Mouse (Mus musculus) neural tube, embryonic 15.5 days (tissue): ENCODE measurements around the gene Gm13279. TPM values are rescaled to one million over a fixed set of nuclear protein-coding genes. Genes with fewer than 3 reads are reported as not detected.
A peak's percentile ranks its signal among the peaks of the same experiment; 100 is the strongest.
"Not testable (repeated sequence)": the region's sequence is repeated elsewhere in the genome, so short reads cannot be mapped to it uniquely, and the experiment has no call there.

Experiments used
- ATAC-seq: fragments of 200-750 bp; cut with Nextera tagmentation; 2 replicates; pipeline ENCODE4 v1.8.0; 2017; ENCODE audit warnings: mild to moderate bottlenecking, moderate TSS enrichment, moderate library complexity; ENCODE audit not compliant: low FRiP score
- H3K27ac ChIP-seq: fragments of 300-500 bp; sonication (generic); replicated peaks from 2 replicates; pipeline ENCODE4 v1.5.1; 2015; ENCODE audit warnings: mild to moderate bottlenecking, inconsistent platforms
- H3K27me3 ChIP-seq: fragments of 300-500 bp; sonication (generic); replicated peaks from 2 replicates; pipeline ENCODE4 v1.6.1; 2015; ENCODE audit warnings: inconsistent platforms
- H3K36me3 ChIP-seq: fragments of 300-500 bp; sonication (generic); 2 replicates; pipeline ENCODE4 v1.6.1; 2015; ENCODE audit warnings: inconsistent platforms
- H3K4me1 ChIP-seq: fragments of 300-500 bp; sonication (generic); 2 replicates; pipeline ENCODE4 v1.6.1; 2015; ENCODE audit warnings: inconsistent platforms
- H3K4me2 ChIP-seq: fragments of 300-500 bp; sonication (generic); 2 replicates; pipeline ENCODE4 v1.6.1; 2015; ENCODE audit warnings: inconsistent platforms, mild to moderate bottlenecking, moderate library complexity
- H3K4me3 ChIP-seq: fragments of 300-500 bp; sonication (generic); replicated peaks from 2 replicates; pipeline ENCODE4 v1.5.1; 2015; ENCODE audit warnings: mild to moderate bottlenecking, inconsistent platforms
- H3K9ac ChIP-seq: fragments of 300-500 bp; sonication (generic); replicated peaks from 2 replicates; pipeline ENCODE4 v1.6.1; 2015; ENCODE audit warnings: mild to moderate bottlenecking, inconsistent platforms
- H3K9me3 ChIP-seq: fragments of 300-500 bp; sonication (generic); replicated peaks from 2 replicates; pipeline ENCODE4 v1.6.1; 2016; ENCODE audit warnings: inconsistent platforms
- WGBS: fragments of 180-500 bp; shearing (Covaris S2); methylation state at CpG from one replicate; pipeline ENCODE4 v1.1.7; 2015; ENCODE audit warnings: mixed read lengths; 5-methylcytosine and 5-hydroxymethylcytosine counted together
- polyA plus RNA-seq: library from polyadenylated mRNA; unstranded; fragments of >200 nt; fragmentation: Nextera tagmentation; extraction: Ambion mirVana; gene quantifications from 2 replicates; pipeline ENCODE4 v1.2.1, GENCODE M21; 2015

Gene Gm13279
- polyA plus RNA-seq, 1 experiment from 2014 or later, result not detected

DNA sequence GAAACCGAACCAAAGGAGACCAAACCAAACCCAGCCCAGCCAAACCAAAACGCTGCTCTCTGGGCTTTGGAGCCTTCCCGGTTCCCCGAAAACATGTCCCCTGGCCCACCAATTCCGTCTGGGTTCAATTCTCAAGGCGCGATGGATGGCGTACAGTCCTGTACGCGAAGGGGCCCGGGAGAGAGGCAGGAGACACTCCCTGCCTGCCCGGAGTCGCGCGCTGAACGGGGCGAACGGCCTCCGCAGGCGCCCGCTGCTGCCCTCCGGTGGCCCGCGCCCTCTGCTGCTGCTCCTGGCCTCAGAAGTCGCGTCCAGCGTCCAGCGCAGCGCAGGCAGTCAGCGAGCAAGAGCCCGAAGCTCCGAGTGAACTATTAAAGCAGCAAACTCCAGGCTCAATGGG, 23.7 kb upstream of the Gm13279 start, which contains the start of gene Gm13290:
Gene Gm13290 (plus strand): TSS at position 301 of the 400 bp plus-strand sequence.
- H3K9me3 ChIP-seq, H3K4me2 ChIP-seq, H3K9ac ChIP-seq, H3K27ac ChIP-seq, H3K27me3 ChIP-seq, H3K36me3 ChIP-seq, ATAC-seq, H3K4me1 ChIP-seq, H3K4me3 ChIP-seq: not testable (repeated sequence)
- no CpG with 5 or more reads among the region's 32 CpGs for WGBS

DNA sequence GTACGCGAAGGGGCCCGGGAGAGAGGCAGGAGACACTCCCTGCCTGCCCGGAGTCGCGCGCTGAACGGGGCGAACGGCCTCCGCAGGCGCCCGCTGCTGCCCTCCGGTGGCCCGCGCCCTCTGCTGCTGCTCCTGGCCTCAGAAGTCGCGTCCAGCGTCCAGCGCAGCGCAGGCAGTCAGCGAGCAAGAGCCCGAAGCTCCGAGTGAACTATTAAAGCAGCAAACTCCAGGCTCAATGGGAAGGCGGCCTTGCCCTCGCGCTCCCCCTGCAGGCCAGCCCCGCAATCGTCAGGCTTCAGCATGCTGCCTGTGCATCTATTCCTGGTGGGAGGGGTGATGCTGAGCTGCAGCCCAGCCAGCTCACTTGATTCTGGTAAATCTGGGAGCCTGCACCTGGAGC, 20.6 kb upstream of the Gm13279 start, which contains the start of gene Gm13289:
Gene Gm13289 (plus strand): TSS at position 301 of the 400 bp plus-strand sequence.
- H3K4me3 ChIP-seq, H3K27ac ChIP-seq, H3K9me3 ChIP-seq, H3K27me3 ChIP-seq, H3K36me3 ChIP-seq, H3K9ac ChIP-seq, H3K4me1 ChIP-seq, H3K4me2 ChIP-seq, ATAC-seq: not testable (repeated sequence)
- no CpG with 5 or more reads among the region's 29 CpGs for WGBS

DNA sequence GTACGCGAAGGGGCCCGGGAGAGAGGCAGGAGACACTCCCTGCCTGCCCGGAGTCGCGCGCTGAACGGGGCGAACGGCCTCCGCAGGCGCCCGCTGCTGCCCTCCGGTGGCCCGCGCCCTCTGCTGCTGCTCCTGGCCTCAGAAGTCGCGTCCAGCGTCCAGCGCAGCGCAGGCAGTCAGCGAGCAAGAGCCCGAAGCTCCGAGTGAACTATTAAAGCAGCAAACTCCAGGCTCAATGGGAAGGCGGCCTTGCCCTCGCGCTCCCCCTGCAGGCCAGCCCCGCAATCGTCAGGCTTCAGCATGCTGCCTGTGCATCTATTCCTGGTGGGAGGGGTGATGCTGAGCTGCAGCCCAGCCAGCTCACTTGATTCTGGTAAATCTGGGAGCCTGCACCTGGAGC, 17.6 kb upstream of the Gm13279 start, which contains the start of gene Gm13272:
Gene Gm13272 (plus strand): TSS at position 301 of the 400 bp plus-strand sequence.
- WGBS, result no CpG with 5 or more reads among the region's 29 CpGs
- H3K27ac ChIP-seq, ATAC-seq, H3K4me2 ChIP-seq, H3K27me3 ChIP-seq, H3K9me3 ChIP-seq, H3K9ac ChIP-seq, H3K4me3 ChIP-seq, H3K36me3 ChIP-seq, H3K4me1 ChIP-seq: not testable (repeated sequence)

DNA sequence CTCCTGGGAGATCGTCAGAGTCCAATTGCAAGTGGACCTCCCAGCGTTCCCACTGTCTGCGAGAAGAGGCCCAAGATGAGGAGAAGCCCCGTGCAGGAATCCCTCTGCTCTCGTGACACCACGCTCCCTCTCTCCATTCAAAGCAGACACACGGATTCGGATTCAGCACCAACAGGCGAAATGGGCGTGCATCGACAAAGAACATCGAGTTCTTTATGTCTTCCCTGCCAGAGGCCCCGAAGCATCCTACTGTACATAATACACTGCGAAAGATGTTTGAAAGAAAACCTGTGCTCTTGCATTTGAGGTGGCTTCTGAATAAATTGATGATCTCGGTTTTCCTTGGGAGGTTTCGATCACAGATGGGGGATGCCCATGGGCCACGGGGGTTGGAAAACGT, 16.9 kb upstream of the Gm13279 start:
- not testable (repeated sequence) for H3K27ac ChIP-seq, H3K4me2 ChIP-seq, H3K4me1 ChIP-seq, H3K36me3 ChIP-seq, H3K27me3 ChIP-seq, H3K4me3 ChIP-seq, H3K9me3 ChIP-seq, ATAC-seq, H3K9ac ChIP-seq
- 50% methylated on average over 15 of the region's 18 CpGs for WGBS

DNA sequence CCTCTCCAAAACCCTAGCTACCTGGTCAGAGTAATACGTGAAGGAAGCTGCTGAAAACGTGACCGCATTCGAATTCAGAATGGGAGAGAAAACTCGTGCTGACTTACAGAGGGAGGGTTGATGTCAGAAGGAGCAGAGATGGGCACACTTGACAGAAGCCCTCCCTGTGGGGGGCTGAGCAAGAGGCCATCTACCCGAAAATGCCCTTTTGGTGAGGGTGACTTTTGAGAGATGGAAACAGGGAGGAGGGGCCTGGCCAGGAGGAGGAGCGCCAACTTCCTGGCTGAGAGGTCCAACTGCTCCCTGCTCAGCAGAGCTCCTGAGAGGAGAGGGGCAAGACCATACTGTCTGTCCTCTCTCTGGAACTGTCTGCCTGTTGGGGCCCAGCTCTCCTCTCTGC, 15.4 kb upstream of the Gm13279 start, which contains the start of gene Ifnz:
Gene Ifnz (plus strand): TSS at position 301 of the 400 bp plus-strand sequence.
- not testable (repeated sequence) for H3K4me1 ChIP-seq, H3K9ac ChIP-seq, H3K27ac ChIP-seq, H3K27me3 ChIP-seq, H3K9me3 ChIP-seq, H3K36me3 ChIP-seq, ATAC-seq
- Histone ChIP-seq H3K4me2 (peak within 1 kb of the TSS; percentile 50), H3K4me3 (peak within 1 kb of the TSS; percentile 14; the same call in 1 of the 2 replicates)
- 32% methylated on average over 4 of the region's 7 CpGs for WGBS

DNA sequence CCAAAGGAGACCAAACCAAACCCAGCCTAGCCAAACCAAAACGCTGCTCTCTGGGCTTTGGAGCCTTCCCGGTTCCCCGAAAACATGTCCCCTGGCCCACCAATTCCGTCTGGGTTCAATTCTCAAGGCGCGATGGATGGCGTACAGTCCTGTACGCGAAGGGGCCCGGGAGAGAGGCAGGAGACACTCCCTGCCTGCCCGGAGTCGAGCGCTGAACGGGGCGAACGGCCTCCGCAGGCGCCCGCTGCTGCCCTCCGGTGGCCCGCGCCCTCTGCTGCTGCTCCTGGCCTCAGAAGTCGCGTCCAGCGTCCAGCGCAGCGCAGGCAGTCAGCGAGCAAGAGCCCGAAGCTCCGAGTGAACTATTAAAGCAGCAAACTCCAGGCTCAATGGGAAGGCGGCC, 14.9 kb upstream of the Gm13279 start:
- not testable (repeated sequence) for ATAC-seq
- 3% methylated on average over 3 of the region's 31 CpGs for WGBS

DNA sequence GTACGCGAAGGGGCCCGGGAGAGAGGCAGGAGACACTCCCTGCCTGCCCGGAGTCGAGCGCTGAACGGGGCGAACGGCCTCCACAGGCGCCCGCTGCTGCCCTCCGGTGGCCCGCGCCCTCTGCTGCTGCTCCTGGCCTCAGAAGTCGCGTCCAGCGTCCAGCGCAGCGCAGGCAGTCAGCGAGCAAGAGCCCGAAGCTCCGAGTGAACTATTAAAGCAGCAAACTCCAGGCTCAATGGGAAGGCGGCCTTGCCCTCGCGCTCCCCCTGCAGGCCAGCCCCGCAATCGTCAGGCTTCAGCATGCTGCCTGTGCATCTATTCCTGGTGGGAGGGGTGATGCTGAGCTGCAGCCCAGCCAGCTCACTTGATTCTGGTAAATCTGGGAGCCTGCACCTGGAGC, 11.8 kb upstream of the Gm13279 start, which contains the start of gene Gm13276:
Gene Gm13276 (plus strand): TSS at position 301 of the 400 bp plus-strand sequence.
- H3K9me3 ChIP-seq, H3K4me1 ChIP-seq, H3K27me3 ChIP-seq, H3K9ac ChIP-seq, H3K4me2 ChIP-seq, H3K27ac ChIP-seq, H3K4me3 ChIP-seq, H3K36me3 ChIP-seq, ATAC-seq: not testable (repeated sequence)
- no CpG with 5 or more reads among the region's 27 CpGs for WGBS

More for the DNA sequence above, 14.9 kb upstream of the Gm13279 start:
- not testable (repeated sequence) for H3K27me3 ChIP-seq, H3K36me3 ChIP-seq, H3K27ac ChIP-seq, H3K9ac ChIP-seq, H3K9me3 ChIP-seq, H3K4me1 ChIP-seq
- H3K4me3 ChIP-seq, result peak overlapping the region; percentile 14; the same call in 1 of the 2 replicates
- peak overlapping the region; percentile 50 for H3K4me2 ChIP-seq

DNA sequence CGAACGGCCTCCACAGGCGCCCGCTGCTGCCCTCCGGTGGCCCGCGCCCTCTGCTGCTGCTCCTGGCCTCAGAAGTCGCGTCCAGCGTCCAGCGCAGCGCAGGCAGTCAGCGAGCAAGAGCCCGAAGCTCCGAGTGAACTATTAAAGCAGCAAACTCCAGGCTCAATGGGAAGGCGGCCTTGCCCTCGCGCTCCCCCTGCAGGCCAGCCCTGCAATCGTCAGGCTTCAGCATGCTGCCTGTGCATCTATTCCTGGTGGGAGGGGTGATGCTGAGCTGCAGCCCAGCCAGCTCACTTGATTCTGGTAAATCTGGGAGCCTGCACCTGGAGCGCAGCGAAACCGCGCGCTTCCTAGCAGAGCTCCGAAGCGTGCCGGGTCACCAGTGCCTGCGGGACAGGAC, 8.8 kb upstream of the Gm13279 start, which contains the start of gene Gm13277:
Gene Gm13277 (plus strand): TSS at position 231 of the 400 bp plus-strand sequence.
- not testable (repeated sequence) for ATAC-seq, H3K4me2 ChIP-seq, H3K4me3 ChIP-seq, H3K27ac ChIP-seq, H3K27me3 ChIP-seq, H3K4me1 ChIP-seq, H3K9me3 ChIP-seq, H3K9ac ChIP-seq, H3K36me3 ChIP-seq
- WGBS, result 0% methylated on average over 1 of the region's 28 CpGs

DNA sequence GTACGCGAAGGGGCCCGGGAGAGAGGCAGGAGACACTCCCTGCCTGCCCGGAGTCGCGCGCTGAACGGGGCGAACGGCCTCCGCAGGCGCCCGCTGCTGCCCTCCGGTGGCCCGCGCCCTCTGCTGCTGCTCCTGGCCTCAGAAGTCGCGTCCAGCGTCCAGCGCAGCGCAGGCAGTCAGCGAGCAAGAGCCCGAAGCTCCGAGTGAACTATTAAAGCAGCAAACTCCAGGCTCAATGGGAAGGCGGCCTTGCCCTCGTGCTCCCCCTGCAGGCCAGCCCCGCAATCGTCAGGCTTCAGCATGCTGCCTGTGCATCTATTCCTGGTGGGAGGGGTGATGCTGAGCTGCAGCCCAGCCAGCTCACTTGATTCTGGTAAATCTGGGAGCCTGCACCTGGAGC, 5.9 kb upstream of the Gm13279 start, which contains the start of gene Gm13278:
Gene Gm13278 (plus strand): TSS at position 301 of the 400 bp plus-strand sequence.
- H3K4me1 ChIP-seq, ATAC-seq, H3K27me3 ChIP-seq, H3K36me3 ChIP-seq, H3K9me3 ChIP-seq, H3K27ac ChIP-seq, H3K9ac ChIP-seq, H3K4me2 ChIP-seq, H3K4me3 ChIP-seq: not testable (repeated sequence)
- no CpG with 5 or more reads among the region's 28 CpGs for WGBS

DNA sequence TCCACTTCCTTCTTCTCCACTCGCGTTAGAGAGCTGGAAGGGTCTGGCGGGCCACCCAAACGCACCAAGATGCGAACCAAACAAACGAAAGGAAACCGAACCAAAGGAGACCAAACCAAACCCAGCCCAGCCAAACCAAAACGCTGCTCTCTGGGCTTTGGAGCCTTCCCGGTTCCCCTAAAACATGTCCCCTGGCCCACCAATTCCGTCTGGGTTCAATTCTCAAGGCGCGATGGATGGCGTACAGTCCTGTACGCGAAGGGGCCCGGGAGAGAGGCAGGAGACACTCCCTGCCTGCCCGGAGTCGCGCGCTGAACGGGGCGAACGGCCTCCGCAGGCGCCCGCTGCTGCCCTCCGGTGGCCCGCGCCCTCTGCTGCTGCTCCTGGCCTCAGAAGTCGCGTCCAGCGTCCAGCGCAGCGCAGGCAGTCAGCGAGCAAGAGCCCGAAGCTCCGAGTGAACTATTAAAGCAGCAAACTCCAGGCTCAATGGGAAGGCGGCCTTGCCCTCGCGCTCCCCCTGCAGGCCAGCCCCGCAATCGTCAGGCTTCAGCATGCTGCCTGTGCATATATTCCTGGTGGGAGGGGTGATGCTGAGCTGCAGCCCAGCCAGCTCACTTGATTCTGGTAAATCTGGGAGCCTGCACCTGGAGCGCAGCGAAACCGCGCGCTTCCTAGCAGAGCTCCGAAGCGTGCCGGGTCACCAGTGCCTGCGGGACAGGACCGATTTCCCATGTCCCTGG, 3.1 kb upstream of the Gm13279 start, which contains the start of gene Gm13275:
Gene Gm13275 (plus strand): TSS at position 552 of the 740 bp plus-strand sequence.
- not testable (repeated sequence) for H3K4me1 ChIP-seq, H3K27ac ChIP-seq, H3K9me3 ChIP-seq, H3K9ac ChIP-seq, H3K27me3 ChIP-seq, H3K4me2 ChIP-seq, ATAC-seq, H3K4me3 ChIP-seq, H3K36me3 ChIP-seq
- 0% methylated on average over 11 of the region's 52 CpGs for WGBS

DNA sequence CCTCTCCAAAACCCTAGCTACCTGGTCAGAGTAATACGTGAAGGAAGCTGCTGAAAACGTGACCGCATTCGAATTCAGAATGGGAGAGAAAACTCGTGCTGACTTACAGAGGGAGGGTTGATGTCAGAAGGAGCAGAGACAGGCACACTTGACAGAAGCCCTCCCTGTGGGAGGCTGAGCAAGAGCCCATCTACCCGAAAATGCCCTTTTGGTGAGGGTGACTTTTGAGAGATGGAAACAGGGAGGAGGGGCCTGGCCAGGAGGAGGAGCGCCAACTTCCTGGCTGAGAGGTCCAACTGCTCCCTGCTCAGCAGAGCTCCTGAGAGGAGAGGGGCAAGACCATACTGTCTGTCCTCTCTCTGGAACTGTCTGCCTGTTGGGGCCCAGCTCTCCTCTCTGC, 2.2 kb downstream of the Gm13279 start, which contains the start of gene Gm13285:
Gene Gm13285 (plus strand): TSS at position 301 of the 400 bp plus-strand sequence.
- not testable (repeated sequence) for H3K4me1 ChIP-seq, ATAC-seq, H3K4me2 ChIP-seq, H3K27ac ChIP-seq, H3K36me3 ChIP-seq, H3K4me3 ChIP-seq, H3K9me3 ChIP-seq, H3K27me3 ChIP-seq, H3K9ac ChIP-seq
- 13% methylated on average over 5 of the region's 7 CpGs for WGBS

DNA sequence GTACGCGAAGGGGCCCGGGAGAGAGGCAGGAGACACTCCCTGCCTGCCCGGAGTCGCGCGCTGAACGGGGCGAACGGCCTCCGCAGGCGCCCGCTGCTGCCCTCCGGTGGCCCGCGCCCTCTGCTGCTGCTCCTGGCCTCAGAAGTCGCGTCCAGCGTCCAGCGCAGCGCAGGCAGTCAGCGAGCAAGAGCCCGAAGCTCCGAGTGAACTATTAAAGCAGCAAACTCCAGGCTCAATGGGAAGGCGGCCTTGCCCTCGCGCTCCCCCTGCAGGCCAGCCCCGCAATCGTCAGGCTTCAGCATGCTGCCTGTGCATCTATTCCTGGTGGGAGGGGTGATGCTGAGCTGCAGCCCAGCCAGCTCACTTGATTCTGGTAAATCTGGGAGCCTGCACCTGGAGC, 5.8 kb downstream of the Gm13279 start, which contains the start of gene Gm13287:
Gene Gm13287 (plus strand): TSS at position 301 of the 400 bp plus-strand sequence.
- not testable (repeated sequence) for H3K9me3 ChIP-seq, H3K27ac ChIP-seq, H3K4me2 ChIP-seq, ATAC-seq, H3K36me3 ChIP-seq, H3K4me1 ChIP-seq, H3K9ac ChIP-seq, H3K27me3 ChIP-seq, H3K4me3 ChIP-seq
- no CpG with 5 or more reads among the region's 29 CpGs for WGBS
